Mouse (Mus musculus) 3134 (cell line): ENCODE data around the gene Selenof.

Source experiments
- DNase-seq: peaks from one replicate; pipeline ENCODE4 v3.0.0-alpha.2; 2011; ENCODE audit warnings: low spot score; ENCODE audit not compliant: insufficient read length; ENCODE audit errors: extremely low read depth

Selenof gene

DNA sequence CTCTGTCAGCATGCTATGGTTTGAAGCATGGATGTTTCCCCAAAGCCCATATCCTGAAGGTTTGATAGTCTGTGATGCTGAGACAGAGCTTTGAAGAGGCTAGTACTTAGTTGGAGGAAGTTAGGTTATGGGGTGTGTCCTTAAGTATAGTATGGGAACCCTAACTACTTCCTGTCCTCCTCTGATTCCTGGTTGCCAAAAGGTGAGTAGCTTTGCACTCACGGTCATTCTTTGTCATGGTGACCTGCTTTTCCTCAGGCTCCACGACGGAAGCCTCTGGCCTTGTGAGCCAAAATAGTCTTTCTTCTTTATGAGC lies 58.8 kb downstream of the Selenof start:
- DNase-seq: no peak

DNA sequence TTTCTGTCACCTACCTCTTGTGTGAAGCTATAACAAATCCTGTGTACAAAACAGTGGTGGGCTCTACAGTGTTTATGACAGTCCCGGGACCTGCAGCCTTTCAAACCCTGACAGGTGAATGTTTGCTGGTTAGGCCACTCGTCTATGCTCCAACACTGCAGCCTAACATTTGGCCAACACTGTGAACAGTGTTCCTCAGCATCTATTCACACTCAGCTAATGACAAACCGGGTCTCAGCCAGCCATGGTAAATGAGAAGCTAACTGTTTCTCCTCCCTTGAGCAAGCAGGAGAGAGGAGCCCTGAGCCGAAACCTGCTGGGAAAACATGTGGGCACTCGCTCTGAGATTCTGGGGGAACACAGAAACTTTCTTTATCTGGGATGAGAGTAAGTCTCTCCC lies 65.1 kb downstream of the Selenof start:
- DNase-seq: no peak

- no peak for DNase-seq
Observed at GRCm38 (mm10) chr3:144638110-144638509, 68.0 kb downstream of the Selenof start.

GRCm38 (mm10) chr3:144639387-144639786 lies 69.3 kb downstream of the Selenof start:
- no peak for DNase-seq

DNA sequence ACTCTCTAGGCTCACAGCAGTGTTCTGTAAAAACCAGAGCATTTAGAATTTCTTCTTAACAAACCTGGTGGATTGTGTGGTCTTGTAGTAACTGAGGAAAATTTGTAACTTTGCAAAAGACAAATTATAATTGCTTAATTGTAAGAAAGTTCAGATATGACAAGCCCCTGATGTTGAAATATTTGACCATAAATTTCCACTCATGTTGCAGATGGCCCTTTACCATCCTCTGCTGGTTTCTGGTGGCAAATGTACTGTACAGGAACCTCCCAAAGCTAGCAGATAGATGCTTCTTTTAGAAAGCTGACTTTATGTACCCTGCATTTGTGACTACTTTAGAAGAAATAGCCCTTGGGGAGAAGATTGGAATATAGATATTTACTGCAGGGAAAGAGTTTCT lies 69.9 kb downstream of the Selenof start:
- no peak for DNase-seq

- no peak for DNase-seq
Observed at GRCm38 (mm10) chr3:144642141-144642540, 72.0 kb downstream of the Selenof start.

- peak; percentile 66 for DNase-seq
Observed at GRCm38 (mm10) chr3:144643301-144643871, 73.3 kb downstream of the Selenof start.

DNA sequence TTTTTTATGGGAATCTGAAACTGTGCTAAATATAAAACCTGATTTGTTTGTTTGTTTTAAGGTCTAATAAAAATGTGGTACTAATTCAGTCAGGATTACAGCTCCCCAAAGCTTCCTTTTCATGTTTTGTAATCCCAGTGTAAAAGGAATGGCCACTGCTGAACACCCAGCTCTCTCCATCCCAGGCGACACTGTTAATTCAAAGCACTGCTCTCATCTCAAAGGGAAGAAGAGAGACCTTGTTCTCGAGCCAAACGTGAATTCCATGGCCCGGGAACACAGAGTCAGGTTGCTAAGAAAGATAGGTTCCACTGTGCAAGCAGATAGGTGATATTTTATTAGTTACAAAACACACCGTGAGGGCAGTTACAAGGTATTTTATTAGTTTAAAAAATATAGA lies 74.1 kb downstream of the Selenof start:
- no peak for DNase-seq
